Mouse (Mus musculus): Measurements from ENCODE around the gene Pdxk.
A peak's percentile ranks its signal among the peaks of the same experiment; 100 is the strongest.

Gene Pdxk

DNA sequence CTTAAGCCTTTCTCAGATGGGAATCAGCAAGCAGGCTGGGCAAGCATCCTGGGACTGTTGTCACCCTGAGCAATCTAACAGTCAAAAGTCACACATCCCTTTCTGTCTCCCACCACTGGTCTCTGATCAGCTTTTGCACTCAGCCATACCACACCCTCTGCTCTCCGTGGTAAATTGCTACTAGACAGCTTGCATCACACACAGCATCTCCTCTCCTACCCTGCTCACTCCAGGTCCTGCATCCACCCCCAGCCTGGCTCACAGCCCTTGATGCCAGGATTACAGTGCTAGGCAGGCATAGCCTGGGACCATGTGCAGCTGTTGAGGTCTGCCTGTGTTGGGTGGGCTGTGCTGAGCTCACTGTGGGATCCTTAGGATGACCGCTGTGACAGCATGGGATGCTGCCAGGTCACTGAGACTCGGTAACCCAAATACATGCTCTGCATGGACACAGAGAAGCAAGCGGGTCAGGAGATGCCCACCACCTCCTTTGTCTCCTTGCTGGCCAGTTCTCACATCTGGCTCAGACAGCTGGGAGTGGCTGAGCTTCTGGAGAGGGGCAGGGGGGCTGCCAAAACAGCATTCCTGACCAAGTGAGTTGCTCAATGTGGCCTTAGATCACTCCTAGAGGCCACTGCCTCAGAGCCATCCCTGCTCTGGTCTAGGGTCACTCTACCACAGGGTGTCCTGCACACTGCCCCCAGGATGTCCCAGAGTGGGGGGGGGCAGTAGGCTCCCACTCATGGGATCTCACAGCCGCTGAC, 6.2 kb downstream of the Pdxk start:
- no peak for DNase-seq (ENCODE audit: low spot score)

DNA sequence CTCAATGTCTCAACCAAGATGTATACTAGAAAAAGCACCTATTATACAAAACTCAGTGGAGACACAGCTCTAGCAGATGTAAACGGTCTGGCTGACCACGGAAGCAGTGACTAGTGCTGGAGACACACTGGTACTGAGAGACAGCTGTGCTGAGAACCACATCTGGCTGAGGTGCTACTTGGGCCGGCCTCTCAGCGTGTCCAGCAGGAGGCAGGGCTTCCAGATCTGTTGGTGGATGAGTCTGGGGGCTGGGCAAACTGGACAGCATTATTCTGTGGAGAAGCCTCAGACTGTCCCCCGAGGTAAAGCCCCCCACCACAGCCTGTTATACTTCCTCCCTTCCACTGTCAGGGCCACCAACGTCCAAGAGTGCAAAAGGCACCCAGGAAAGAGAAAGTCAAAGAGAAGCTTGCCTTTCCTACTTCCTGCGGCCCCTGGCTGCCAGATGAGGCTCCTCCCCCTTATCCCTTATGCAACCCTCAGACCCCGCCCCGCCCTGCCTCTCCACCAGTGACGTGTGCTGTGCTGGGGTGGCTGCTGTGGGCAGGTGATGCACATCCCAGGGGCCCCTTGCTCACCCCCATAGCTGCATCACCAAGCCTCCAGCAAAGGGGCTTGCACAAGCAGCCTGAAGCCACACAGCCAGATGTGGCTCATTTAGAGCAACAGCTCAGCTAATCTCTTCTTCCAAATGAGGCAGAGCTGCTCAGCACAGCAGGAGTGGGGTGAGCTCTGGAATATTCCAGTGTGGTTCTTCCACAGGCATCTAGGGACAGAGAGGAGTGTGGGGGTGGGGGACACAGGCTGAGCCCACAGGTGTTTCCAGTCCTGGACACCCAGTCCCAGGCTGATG, 7.1 kb downstream of the Pdxk start:
- DNase-seq (ENCODE audit: low spot score) = no peak

DNA sequence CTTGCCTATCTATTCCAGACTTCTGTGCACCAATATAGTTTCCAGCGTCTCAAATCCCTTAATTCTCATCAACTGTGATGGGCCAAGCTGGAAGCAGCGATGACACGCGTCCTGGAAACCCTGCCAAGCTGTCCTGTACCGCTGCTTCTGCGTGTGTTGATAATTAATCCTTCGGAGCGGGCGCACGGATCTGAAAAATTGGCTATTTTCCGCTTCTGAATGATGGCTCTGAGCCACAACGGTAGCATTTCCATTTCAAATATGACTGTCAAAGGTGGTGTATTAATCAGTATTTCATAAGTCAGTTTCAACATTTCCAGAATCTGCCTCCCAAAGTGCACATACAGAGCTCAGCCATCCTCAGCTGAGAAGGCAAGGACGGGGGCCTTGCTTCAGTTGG, 8.1 kb downstream of the Pdxk start:
- no peak for DNase-seq (ENCODE audit: low spot score)

DNA sequence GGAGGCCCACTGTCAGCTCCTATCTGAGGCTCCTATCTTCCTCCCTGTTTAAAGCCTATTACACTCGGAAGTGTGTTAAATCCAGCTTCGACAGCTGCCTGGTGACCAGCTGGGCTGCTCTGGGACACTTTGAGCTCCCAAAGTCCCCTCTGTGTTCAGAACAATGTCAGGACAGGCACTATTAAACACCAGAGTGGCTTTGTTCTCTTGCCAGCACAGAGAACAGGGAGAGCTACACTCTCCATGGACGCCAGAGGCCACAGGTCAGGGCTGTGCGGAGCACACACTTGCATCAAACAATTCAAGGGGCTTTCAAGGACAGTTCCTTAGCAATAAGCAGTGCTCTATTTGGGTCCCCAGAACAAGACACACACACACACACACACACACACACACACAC, 12.1 kb downstream of the Pdxk start:
- DNase-seq (ENCODE audit: low spot score) = no peak

DNA sequence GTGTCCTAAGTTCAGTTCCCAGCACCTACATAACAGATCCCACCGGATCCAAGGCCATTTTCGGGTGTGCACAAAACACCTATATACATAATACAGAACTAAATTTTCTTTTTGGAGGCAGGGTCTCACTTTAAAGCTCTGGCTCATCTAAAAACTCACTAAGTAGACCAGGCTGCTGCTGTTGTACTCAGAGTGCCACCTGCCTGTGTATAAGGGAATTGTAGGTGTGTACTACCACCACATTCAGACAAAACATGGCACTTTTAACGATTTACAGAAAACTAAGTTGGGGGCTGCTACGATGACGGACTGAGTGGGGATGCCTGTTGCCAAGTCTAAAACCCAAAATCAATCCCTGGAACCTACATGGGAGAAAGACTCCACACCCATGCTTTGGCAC, 14.0 kb downstream of the Pdxk start:
- no peak for DNase-seq (ENCODE audit: low spot score)

DNA sequence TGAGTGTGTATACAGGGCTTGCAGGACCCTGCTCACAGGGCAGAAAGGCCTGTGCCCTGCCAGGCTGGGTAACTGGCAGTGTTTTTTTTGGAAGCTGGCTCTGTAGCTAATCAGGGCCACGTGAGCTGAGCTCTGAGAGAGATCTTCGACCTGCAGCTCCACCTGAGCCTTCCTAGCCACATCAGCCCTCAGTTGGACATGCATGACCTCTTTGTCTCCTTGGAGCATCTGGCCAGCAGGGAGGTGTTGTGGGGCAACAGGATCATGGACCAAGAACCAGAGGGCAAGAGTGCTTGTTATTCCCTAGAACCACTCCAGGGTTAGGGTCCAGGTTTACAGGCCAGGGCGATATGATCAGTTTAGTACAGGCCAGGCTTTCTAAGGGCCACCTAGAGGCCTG, 17.4 kb downstream of the Pdxk start:
- DNase-seq (ENCODE audit: low spot score) = no peak

DNA sequence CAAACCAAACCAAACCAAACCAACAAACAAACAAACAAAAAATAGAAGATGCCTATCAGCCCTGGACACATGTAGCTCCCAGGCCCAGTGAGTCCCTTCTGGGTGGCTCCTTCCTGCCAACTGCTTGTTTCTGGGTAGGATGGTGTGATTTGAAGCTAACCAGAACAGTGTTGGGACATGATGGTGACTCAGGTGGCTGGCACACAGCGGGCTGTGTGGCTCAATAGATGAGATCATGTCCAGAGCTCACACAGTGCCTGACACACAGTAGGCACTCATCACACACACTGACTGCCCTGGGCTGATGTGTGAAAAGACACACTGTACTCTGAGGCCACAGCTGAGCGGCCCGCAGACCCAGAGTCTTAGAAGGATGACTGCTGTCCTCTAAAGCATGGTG, 18.6 kb downstream of the Pdxk start:
- DNase-seq (ENCODE audit: low spot score) = no peak

DNA sequence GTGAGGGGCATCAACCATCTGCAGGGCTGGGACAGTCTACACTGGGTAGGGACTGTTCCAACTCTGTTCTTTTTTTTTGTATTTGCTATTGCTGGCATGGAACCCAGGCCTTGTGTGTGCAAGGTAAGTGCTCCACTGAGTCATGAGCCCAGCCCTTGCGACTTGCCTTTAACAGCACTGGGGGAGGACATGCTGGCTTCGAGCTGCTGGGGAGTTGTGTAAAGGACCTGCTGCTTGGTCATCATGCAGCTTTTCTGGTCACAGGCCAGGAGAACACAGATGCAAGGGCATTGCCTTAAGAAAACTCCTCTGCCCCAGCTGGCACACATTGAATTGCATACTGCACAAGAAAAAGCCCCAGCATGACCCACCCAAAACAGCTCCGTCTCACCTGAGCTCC, 22.5 kb downstream of the Pdxk start:
- DNase-seq (ENCODE audit: low spot score) = no peak

DNA sequence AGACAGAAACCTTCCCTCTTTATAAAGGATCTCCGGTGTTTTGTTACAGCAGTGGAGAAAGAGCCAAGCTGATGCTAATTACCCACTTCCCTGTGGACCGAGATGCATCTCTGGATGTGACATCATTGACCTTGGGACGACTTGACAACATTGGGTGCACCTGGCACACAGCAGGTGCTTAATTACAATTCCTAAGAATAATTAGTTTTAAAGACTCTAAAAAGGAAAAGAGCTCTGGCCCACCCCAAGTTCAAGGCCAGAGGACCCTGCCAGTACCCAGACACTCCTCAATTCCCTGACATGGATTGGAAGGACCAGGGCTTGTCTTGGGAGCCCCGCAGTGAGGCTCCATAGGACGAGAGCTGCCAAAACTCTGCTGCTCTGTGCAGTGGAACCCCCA, 23.2 kb downstream of the Pdxk start:
- DNase-seq (ENCODE audit: low spot score) = no peak

DNA sequence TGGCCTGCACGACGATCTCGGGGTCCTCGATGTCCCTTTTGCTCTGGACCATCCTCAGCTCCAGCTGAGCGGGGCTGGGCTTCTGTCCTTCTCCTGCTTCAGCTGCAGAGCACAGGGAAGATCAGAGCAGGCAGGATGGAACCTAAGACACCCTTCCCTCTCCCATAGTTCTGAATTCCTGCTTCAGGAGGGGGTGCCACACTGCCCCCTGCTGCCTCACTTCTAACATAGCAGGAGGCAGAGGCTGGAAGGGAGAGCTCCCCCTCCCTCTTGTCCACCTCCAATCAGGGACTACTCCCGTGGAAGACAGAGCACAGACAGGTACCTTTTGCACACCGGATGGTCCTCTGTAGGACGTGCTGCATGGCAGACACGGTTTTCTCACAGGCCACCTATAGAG, 24.0 kb downstream of the Pdxk start:
- no peak for DNase-seq (ENCODE audit: low spot score)

DNA sequence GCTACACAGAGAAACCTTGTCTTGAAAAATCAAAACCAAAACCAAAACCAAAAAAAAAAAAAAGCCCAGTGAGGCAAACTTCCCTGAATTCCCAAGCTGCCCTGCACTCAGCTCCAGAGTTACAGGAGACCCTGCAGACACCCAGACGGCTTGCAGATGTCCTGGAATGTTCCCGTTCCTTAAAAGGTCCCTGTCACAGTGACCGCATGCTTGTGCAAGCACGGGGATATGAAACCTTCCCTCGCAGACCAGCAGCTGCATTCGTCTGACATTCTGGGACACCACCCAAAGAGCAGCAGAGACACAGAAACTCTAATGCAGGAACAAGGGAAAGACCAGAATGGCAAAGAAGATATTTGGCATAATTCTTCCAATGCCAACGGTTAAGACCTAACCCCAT, 24.8 kb downstream of the Pdxk start:
- DNase-seq (ENCODE audit: low spot score) = no peak

DNA sequence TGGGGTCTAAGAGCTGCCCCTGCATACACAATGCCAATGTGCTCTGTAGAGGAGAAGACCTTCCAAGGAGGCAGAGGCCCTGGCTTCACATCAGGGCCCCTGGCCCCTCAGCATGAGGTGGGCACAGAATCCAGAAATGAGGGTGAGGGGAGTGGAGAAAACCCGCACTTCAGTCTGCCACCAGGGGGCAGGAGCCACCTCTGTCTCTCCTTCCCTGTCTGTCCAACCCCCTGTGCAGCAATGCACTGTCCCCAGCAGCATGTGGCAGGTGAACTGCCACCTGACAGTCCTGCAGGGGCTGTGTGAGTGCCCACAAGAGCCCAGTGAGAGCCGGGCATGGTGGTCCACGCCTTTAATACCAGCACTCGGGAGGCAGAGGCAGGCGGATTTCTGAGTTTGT, 25.2 kb downstream of the Pdxk start:
- no peak for DNase-seq (ENCODE audit: low spot score)

DNA sequence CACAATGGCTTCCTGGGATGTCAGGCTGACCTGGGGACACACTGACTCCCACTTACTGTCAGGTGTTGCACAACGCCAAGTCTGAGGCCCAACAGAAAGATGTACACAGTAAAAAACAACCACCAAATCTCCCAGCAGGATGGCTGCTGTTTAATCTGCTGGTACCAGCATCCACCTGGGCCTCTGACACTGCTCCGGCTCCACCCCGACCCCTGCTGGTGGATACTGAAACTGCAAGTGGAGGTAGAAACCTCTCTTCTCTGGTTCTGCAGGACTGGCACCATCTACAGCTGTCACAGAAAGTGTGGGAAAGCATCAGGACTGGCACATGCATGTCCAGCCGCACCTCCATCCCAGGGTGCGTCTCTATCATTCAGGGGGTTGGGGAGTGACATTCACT, 26.7 kb downstream of the Pdxk start:
- peak; percentile 66 for DNase-seq (ENCODE audit: low spot score)

DNA sequence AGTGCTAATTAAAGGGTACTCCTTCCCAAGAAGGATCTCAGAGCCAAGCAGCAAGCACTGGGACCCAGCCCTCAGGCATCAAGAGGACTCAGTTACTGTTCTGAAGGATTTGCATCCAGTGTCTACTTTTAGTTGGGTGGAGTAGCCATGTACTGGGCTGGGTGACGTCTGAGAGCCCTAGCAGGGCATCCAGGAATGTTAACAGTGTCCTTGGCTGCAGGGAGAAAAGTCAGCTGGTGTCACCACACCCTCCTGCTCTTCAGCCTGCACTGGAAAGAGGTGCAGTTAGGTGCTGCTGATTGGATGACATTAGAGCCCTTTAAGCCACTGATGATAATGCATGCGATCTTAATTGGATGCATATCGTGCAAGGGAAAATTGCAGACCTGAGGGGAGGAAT, 31.9 kb downstream of the Pdxk start:
- DNase-seq (ENCODE audit: low spot score) = no peak

DNA sequence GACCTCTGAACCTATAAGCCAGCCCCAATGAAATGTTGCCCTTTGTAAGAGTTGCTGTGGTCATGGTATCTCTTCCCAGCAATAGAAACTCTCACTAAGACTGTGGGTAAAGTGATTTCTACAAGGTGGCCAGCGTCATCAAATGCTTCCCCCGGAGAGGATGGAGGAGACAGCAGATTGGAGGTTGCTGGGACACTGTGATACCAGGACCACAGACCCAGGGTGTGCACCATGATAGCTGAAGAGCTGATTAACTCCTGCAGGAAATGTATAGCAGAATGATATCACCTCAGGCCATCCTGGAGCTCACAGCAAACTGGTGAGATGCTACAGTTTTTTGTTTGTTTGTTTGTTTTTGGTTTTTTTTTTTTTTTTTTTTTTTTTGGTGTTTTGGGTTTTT, 35.0 kb downstream of the Pdxk start:
- no peak for DNase-seq (ENCODE audit: low spot score)

DNA sequence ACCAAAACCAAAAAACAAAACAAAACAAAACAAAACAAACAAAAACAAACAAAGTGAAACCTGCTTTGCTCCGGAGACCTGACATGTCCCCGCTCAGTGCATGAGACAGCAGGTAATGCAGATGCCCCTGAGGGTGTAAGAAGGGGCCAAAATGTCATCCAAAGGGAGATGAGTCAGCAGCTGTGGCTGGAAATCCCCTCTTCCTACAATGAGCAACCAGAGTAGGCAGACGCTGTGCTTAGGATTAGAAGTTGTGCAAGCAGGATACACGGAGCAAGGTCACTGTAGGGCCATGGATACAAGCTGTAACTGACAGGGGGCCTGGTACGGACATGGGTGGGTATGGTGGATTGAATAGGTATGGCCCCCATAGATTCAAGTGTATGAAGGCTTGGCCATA, 35.6 kb downstream of the Pdxk start:
- DNase-seq (ENCODE audit: low spot score) = no peak

DNA sequence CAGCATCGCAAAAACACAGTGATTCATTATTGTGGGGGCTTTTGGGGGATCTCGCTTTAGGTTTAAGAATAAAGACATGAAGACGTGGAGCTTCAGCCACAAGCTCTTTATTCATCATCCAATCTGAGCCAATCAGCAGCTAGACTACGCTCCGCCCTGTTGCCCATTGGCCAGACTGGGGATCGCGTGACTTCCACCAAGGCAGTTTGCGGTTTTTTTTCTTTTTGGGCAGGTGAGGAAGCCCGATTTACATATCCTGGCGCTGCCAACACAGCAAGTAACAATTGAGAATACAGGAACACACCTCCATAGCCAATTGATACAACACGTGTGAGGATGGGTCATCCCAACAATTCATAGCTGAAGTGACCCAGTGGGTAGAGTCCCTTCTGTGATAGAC, 36.7 kb downstream of the Pdxk start:
- no peak for DNase-seq (ENCODE audit: low spot score)

DNA sequence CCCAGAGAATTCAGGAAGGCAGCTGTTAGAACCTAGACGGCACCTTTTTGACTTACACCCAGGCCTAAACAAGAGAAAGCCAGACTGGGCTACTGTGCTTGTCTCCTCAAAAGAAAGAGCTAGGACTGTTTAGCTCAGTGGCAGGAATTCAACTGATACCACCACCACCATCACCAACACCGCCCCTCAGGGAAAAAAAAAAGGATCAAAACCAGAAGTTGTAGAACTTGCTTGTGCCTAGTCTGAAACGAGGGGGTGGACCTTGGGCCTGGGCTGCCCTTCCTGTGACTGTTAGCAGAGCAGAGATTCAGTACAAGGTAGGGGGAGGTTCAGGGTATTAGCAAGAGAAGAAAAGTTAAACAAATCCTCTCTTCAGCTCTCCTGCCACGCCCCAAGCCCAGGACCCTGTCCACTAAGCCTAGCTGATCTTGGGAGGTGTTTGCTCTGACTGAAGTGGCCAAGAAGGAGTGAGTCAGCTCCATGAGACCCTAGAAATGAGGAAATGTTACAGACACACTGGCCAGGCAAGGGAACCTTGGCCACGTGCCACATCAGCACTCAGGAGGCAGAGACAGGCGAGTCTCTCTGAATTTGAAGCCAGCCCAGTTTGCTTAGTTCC, 38.5 kb downstream of the Pdxk start:
- no peak for DNase-seq (ENCODE audit: low spot score)

DNA sequence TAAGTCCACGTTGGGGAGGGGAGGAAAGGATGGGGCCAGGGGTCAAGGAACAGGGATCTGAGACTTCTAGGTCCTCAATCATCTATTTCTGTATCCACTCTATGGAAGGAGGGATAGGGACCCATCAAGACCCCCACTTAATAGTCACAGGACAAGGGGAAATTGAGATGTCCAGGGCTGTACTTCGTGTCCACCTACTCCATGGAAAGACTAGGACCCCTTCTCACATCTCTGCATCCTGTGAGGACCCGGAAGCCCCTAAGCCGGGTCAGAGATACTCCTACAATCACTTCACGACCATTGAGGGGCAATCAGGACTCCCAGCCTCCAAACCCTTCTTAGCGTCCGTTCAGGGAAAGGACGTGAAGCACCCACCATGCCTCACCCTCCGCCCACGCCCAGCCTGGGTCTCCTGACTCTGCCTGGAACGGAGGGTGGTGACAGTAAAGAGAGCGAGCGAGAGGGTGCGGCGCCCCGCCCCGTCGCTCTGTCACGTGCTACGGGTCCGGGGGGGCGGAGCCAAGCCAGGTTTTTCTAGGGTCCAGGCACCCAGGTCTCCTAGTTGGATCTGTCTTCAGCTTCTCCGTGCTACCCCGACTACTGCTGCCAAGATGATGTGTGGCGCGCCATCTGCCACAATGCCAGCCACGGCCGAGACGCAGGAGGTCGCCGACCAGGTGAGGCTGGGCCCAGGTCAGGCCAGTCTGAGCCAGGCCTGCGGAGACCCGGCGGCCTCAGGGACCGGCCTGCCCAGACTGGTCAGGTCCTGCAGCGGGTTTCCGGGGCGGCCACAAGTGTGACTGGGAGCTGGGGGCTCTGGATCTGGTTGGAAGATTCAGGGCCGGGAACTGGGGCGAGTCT, 39.4 kb downstream of the Pdxk start, which contains the start of gene Cstb:
Gene Cstb (plus strand): TSS at position 489 of the 861 bp plus-strand sequence.
- DNase-seq (ENCODE audit: low spot score) = peak; percentile 51

DNA sequence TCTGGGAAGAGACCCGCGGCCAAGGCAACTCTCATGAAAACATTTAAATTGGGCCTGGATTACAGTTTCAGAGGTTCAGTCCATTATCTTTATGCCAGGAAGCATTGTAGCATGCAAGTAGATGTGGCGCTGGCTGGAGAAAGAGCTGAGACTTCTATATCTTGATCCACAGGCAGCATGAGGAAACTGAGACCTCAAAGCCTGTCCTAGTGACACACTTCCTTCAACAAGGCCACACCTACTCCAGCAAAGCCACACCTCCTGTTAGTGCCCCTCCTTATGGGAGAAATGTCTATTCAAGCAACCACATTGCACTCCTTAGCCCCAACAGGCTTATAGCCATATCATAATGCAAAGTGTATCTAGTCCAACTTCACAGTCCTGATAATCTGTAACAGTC, 42.2 kb downstream of the Pdxk start:
- DNase-seq (ENCODE audit: low spot score) = no peak

DNA sequence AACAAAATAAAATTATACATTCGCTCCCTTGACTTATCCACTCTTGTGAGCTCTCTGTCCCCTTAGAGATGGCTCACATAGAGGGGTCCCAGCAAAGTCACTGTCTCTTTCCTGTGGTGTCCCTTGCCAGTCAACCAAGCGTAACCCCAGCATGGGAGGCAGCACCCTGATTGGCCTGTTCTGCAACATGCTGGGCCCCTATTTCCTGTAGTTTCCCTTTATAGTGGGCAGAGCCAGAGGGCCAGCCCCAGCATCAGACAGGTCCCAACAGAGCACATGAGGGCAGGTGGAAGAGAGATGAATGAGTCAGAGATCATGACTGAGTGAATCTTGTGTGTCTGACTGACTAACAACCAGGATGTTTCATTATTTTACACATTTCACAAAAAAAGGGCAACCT, 43.8 kb downstream of the Pdxk start:
- DNase-seq (ENCODE audit: low spot score) = no peak

DNA sequence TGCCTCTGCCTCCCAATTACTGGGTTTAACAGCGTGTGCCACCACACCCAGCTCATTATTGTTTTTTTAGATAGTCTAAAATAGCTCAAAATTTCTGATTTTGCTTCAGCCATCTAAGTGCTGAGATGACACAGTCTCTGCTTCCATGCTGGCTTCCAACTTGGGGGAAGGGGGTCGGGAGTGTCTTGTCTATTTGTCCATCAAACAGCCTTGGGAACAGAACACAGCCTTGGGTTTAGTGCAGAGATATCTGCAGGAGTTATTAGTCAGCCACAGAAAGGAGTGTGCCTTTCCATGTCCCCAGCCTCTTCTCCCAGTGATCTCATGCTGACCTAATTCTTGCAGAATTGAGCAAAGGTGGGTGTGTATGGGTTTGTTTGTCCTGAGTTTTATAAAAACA, 46.0 kb downstream of the Pdxk start:
- DNase-seq (ENCODE audit: low spot score) = no peak

All from ovary, postnatal 10 days (tissue).